Mouse (Mus musculus) forebrain, embryonic 14.5 days (tissue): ENCODE measurements around the gene Cramp1l. TPM values are rescaled to one million over a fixed set of nuclear protein-coding genes. Genes with fewer than 3 reads are reported as not detected.

ENCODE experiments used
- ATAC-seq: fragments of 200-750 bp; cut with Nextera tagmentation; 2 replicates; pipeline ENCODE4 v1.8.0; 2017; ENCODE audit warnings: mild to moderate bottlenecking, moderate library complexity
- DNase-seq: peaks from one replicate; pipeline ENCODE4 v3.0.0-alpha.2; 2015; ENCODE audit warnings: low spot score
- H3K27ac ChIP-seq: fragments of 300-500 bp; sonication (generic); 2 replicates; pipeline ENCODE4 v1.5.1; 2014; ENCODE audit warnings: low read depth, mild to moderate bottlenecking, control low read depth, low read length, moderate library complexity
- H3K27me3 ChIP-seq: fragments of 300-500 bp; sonication (generic); replicated peaks from 2 replicates; pipeline ENCODE4 v1.6.1; 2014; ENCODE audit warnings: low read length, control low read depth, mixed read lengths; ENCODE audit not compliant: control insufficient read depth, insufficient read depth
- H3K36me3 ChIP-seq: fragments of 300-500 bp; sonication (generic); 2 replicates; pipeline ENCODE4 v1.6.1; 2014; ENCODE audit warnings: low read length, control low read depth; ENCODE audit not compliant: control insufficient read depth, insufficient read depth
- H3K4me1 ChIP-seq: fragments of 300-500 bp; sonication (generic); 2 replicates; pipeline ENCODE4 v1.6.1; 2014; ENCODE audit warnings: antibody characterized with exemption, low read length, control low read depth; ENCODE audit not compliant: control insufficient read depth, insufficient read depth
- H3K4me2 ChIP-seq: fragments of 300-500 bp; sonication (generic); 2 replicates; pipeline ENCODE4 v1.6.1; 2014; ENCODE audit warnings: mild to moderate bottlenecking, control low read depth, low read length
- H3K4me3 ChIP-seq: fragments of 300-500 bp; sonication (generic); 2 replicates; pipeline ENCODE4 v1.5.1; 2014; ENCODE audit warnings: low read depth, low read length, control low read depth
- H3K9ac ChIP-seq: fragments of 300-500 bp; sonication (generic); 2 replicates; pipeline ENCODE4 v1.6.1; 2014; ENCODE audit warnings: mild to moderate bottlenecking, low read length, control low read depth, moderate library complexity
- H3K9me3 ChIP-seq: fragments of 300-500 bp; sonication (generic); replicated peaks from 2 replicates; pipeline ENCODE4 v1.6.1; 2016; ENCODE audit warnings: low read length, control low read depth, mixed read lengths; ENCODE audit not compliant: control insufficient read depth
- whole genome bisulfite sequencing: fragments of 180-500 bp; shearing (Covaris S2); extraction: QIAGEN DNeasy Blood & Tissue Kit; methylation state at CpG from one replicate; pipeline ENCODE4 v1.1.7; 2014; 5-methylcytosine and 5-hydroxymethylcytosine counted together
- polyA plus RNA-seq: library from polyadenylated mRNA; unstranded; fragments of >200 nt; fragmentation: Nextera tagmentation; extraction: Ambion mirVana; gene quantifications from 2 replicates; pipeline ENCODE4 v1.2.1, GENCODE M21; 2014

Gene Cramp1l
- 5.4 and 7.5 TPM in 2 replicates for polyA plus RNA-seq

- Histone ChIP-seq H3K9me3 (no peaks in the 10 kb centered on the region), H3K4me2 (peak within 1 kb of the TSS; percentile 98), H3K36me3 (peaks cover 22% of the 10 kb centered on the region), H3K27ac (peak within 1 kb of the TSS; percentile 80), H3K4me1 (peaks cover 15% of the 10 kb centered on the region), H3K4me3 (peak within 1 kb of the TSS; percentile 98), H3K9ac (peak within 1 kb of the TSS; percentile 94), H3K27me3 (no peaks in the 10 kb centered on the region)
- DNase-seq (peak; percentile 100), ATAC-seq (peak; percentile 99)
- whole genome bisulfite sequencing: under 1% methylated on average over 60 of the region's 62 CpGs
Observed at GRCm38 (mm10) chr17:25015655-25016291, at the start of gene Cramp1l, which contains the start of gene Ift140. Gene Cramp1l (minus strand): TSS chr17:25015788. Gene Ift140 (plus strand): TSS chr17:25016085.

- WGBS: 94% methylated on average over 3 of the region's 3 CpGs
- no peak overlapping the region for H3K9ac ChIP-seq
- no peaks in the 10 kb centered on the region for H3K4me1 ChIP-seq
- ATAC-seq (no peak), DNase-seq (no peak)
- H3K27me3 ChIP-seq: no peaks in the 10 kb centered on the region
- peaks cover 26% of the 10 kb centered on the region for H3K36me3 ChIP-seq
- H3K27ac ChIP-seq: no peak overlapping the region
- no peak overlapping the region for H3K4me2 ChIP-seq
- H3K4me3 ChIP-seq: no peak overlapping the region
- H3K9me3 ChIP-seq: no peaks in the 10 kb centered on the region
Observed at GRCm38 (mm10) chr17:25065189-25065588, 49.6 kb upstream of the Cramp1l start.

GRCm38 (mm10) chr17:25064351-25064750, 48.8 kb upstream of the Cramp1l start:
- no peaks in the 10 kb centered on the region for H3K27me3 ChIP-seq
- DNase-seq: no peak

GRCm38 (mm10) chr17:25063872-25064271, 48.3 kb upstream of the Cramp1l start:
- no peak for ATAC-seq
- Histone ChIP-seq H3K9me3 (no peaks in the 10 kb centered on the region), H3K27ac (no peak overlapping the region), H3K9ac (no peak overlapping the region), H3K4me3 (no peak overlapping the region), H3K36me3 (peaks cover 28% of the 10 kb centered on the region), H3K4me1 (no peaks in the 10 kb centered on the region), H3K27me3 (no peaks in the 10 kb centered on the region), H3K4me2 (no peak overlapping the region)
- DNase-seq: no peak
- WGBS: 84% methylated on average over 12 of the region's 12 CpGs

More at GRCm38 (mm10) chr17:25064351-25064750, 48.8 kb upstream of the Cramp1l start:
- H3K4me1 ChIP-seq: no peaks in the 10 kb centered on the region
- ATAC-seq: no peak
- WGBS: 78% methylated on average over 9 of the region's 9 CpGs
- H3K4me3 ChIP-seq: no peak overlapping the region
- no peak overlapping the region for H3K4me2 ChIP-seq
- no peak overlapping the region for H3K9ac ChIP-seq
- H3K27ac ChIP-seq: no peak overlapping the region
- no peaks in the 10 kb centered on the region for H3K9me3 ChIP-seq
- H3K36me3 ChIP-seq: peaks cover 28% of the 10 kb centered on the region; the same call in 1 of the 2 replicates

- H3K27me3 ChIP-seq: no peaks in the 10 kb centered on the region
- no peak for ATAC-seq
- no peaks in the 10 kb centered on the region for H3K9me3 ChIP-seq
- no peaks in the 10 kb centered on the region for H3K4me1 ChIP-seq
- no peak overlapping the region for H3K9ac ChIP-seq
- no peak overlapping the region for H3K27ac ChIP-seq
- peaks cover 33% of the 10 kb centered on the region for H3K36me3 ChIP-seq
- 72% methylated on average over 4 of the region's 4 CpGs for WGBS
- no peak for DNase-seq
- no peak overlapping the region for H3K4me3 ChIP-seq
- no peak overlapping the region for H3K4me2 ChIP-seq
Observed at GRCm38 (mm10) chr17:25063261-25063660, 47.7 kb upstream of the Cramp1l start.

GRCm38 (mm10) chr17:25057041-25057440, 41.5 kb upstream of the Cramp1l start:
- no peak overlapping the region for H3K4me2 ChIP-seq
- WGBS: 91% methylated on average over 6 of the region's 6 CpGs
- H3K4me1 ChIP-seq: no peaks in the 10 kb centered on the region
- H3K36me3 ChIP-seq: peaks cover 48% of the 10 kb centered on the region
- H3K9ac ChIP-seq: no peak overlapping the region
- H3K4me3 ChIP-seq: no peak overlapping the region
- H3K27ac ChIP-seq: no peak overlapping the region
- no peak for DNase-seq
- no peaks in the 10 kb centered on the region for H3K27me3 ChIP-seq
- no peaks in the 10 kb centered on the region for H3K9me3 ChIP-seq
- ATAC-seq: no peak

GRCm38 (mm10) chr17:25053274-25053673, 37.7 kb upstream of the Cramp1l start:
- no peak overlapping the region for H3K4me3 ChIP-seq
- no peak overlapping the region for H3K9ac ChIP-seq
- H3K36me3 ChIP-seq: peaks cover 47% of the 10 kb centered on the region
- H3K9me3 ChIP-seq: no peaks in the 10 kb centered on the region
- ATAC-seq: no peak
- no peak for DNase-seq
- H3K4me1 ChIP-seq: no peaks in the 10 kb centered on the region
- no peak overlapping the region for H3K4me2 ChIP-seq
- no peaks in the 10 kb centered on the region for H3K27me3 ChIP-seq
- H3K27ac ChIP-seq: no peak overlapping the region
- 88% methylated on average over 9 of the region's 9 CpGs for WGBS

- WGBS: 94% methylated on average over 5 of the region's 6 CpGs
- Histone ChIP-seq H3K27me3 (no peaks in the 10 kb centered on the region), H3K4me3 (no peak overlapping the region), H3K36me3 (peaks cover 38% of the 10 kb centered on the region), H3K4me2 (no peak overlapping the region), H3K4me1 (no peaks in the 10 kb centered on the region), H3K9ac (no peak overlapping the region), H3K9me3 (no peaks in the 10 kb centered on the region), H3K27ac (no peak overlapping the region)
- DNase-seq (no peak), ATAC-seq (no peak)
Observed at GRCm38 (mm10) chr17:25047143-25047542, 31.6 kb upstream of the Cramp1l start.

- ATAC-seq: no peak
- Histone ChIP-seq H3K36me3 (peaks cover 37% of the 10 kb centered on the region), H3K4me1 (no peaks in the 10 kb centered on the region), H3K27me3 (no peaks in the 10 kb centered on the region), H3K4me3 (no peak overlapping the region), H3K27ac (no peak overlapping the region), H3K9me3 (no peaks in the 10 kb centered on the region), H3K4me2 (no peak overlapping the region), H3K9ac (no peak overlapping the region)
- DNase-seq: no peak
- 91% methylated on average over 4 of the region's 4 CpGs for WGBS
Observed at GRCm38 (mm10) chr17:25045281-25045680, 29.7 kb upstream of the Cramp1l start.
